Mouse (Mus musculus) large intestine, adult 2 months (tissue): ENCODE results near the gene Abcg5. TPM values are rescaled to one million over a fixed set of nuclear protein-coding genes. Genes with fewer than 3 reads are reported as not detected.

Source experiments
- DNase-seq: peaks from one replicate; pipeline ENCODE4 v3.0.0-alpha.2; 2012; ENCODE audit warnings: low read depth, low spot score
- WGBS: fragments of 180-500 bp; shearing (Covaris S2); methylation state at CpG from one replicate; pipeline ENCODE4 v1.1.7; 2018; 5-methylcytosine and 5-hydroxymethylcytosine counted together
- polyA plus RNA-seq: library from polyadenylated mRNA; depleted of rRNA; stranded (reverse); fragments of >200 nt; gene quantifications from 2 replicates; pipeline ENCODE4 v1.2.3, GENCODE M21; 2012; rRNA removed

Gene Abcg5
- polyA plus RNA-seq, 1 experiment = 112 TPM

DNA sequence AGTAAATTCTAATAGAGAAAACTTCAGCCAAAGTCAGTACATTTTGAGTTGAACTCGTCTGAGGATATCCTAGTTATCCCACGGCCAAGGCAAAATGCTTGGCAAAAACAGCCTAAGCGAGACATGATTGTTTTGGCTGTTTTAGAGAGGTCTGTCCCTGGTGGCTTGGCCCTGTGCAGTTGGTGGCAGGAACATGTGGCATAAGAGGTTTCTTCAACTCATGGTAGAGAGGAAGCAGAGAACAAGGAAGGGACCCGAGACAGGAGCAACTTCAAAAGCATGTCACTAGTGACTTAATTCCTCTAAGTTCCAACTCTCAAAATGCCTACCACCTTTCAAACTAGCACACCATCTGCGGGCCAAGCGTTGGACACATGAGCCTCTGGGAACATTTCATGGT, 62.2 kb downstream of the Abcg5 start:
- no peak for DNase-seq
- WGBS = 85% methylated on average over 6 of the region's 6 CpGs

DNA sequence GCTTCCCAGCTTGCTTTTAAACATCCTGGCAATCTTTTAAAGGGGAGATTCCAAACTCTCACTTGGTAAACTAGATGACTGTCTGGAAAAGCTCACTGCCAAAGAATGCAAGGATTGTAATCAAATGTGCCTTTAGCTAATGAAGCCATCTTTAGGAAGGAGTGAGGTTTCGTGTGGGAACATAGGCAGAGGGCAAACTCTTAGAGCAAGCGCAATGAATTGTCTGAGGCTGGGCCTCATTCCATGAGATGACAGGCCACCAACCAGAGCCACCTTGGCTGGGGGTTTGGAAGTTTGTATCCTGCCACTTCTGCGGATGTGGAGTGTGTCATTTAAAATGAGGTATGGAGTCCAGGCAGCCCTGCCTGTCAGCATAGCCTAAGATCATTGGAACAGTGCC, 62.7 kb downstream of the Abcg5 start:
- DNase-seq = no peak
- WGBS = 84% methylated on average over 3 of the region's 3 CpGs

DNA sequence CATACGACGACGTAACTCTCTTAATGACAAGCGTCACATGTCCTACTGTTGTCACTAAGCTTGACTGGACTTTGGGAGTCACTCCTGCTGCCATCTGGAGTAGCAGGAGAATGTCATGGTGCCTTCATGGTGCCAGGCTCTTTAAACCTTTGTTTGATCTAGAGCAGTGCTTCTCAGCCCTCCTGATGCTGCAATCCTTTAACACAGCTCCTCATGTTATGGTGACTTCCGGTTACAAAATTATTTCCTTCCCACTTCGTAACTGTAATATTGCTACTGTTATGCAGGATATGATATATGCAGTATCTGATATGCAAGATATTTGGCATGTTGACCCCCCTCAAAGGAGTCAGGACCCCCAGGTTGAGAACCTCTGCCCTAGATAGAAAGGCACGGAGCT, 63.7 kb downstream of the Abcg5 start:
- WGBS = 75% methylated on average over 7 of the region's 7 CpGs
- no peak for DNase-seq

DNA sequence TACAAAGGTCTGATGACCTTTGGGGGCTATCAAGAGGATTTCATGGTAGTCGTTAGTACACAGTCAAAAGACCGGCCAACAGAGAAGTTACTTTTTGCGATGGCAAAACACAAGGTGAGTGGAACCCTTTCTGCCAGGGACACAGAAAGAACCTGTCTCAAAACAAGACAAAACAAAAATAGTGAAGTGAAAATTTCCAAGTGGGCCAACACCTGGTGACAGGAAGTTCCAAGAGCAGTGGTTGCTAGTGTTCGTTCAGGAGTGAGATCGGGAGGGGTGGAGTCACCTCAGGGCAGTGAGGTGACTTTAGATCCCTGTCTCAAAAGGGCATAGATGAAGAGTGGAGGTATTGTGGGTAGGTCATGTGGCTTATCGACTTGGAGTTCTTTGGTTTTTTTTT, 64.9 kb downstream of the Abcg5 start:
- WGBS = 90% methylated on average over 6 of the region's 6 CpGs
- no peak for DNase-seq

DNA sequence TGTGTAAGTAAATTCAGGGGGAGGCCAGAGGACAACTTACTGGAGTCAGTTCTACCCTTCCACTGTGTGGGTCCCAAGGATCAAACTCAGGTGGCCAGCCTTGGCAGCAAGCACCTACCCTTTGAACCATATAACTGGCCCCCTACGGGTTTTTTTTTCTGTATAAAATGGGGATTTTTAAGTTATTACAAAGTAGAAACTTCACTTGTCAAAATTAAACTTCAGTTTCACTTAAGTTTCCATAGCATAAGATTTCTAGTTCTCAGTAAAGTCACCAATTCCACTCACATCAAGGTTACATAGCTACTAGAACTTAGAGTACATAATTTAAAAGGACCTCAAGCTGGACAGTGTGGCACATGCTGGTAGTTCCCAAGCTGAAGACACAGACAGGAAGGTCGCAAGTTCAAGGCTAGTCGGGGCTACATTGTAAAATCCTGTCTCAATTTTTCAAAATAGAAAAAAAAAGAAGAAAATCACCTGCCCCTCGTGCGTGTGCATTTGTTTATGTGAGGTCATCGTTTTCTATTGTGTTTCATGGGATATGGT, 66.2 kb downstream of the Abcg5 start:
- WGBS = 76% methylated on average over 6 of the region's 6 CpGs
- DNase-seq = no peak

DNA sequence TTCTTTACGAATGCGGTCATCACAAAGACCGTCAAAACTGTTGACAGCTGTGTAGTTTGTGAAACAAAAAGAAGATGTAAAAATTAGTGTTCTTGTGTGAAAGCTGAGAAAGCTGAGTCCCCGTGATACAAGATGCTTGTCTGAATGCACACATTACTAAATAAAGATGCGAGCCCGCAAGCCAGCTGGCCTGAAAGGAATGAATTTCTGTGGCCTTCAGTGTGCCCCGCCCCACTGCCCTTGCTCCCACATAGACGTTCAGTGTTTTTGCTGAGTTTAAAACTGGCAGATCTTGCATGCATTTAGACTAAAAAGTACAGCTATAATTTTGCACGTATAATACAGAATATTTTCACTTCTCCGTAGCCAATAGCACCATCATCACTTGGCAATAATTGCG, 67.0 kb downstream of the Abcg5 start:
- WGBS = 78% methylated on average over 11 of the region's 11 CpGs

DNA sequence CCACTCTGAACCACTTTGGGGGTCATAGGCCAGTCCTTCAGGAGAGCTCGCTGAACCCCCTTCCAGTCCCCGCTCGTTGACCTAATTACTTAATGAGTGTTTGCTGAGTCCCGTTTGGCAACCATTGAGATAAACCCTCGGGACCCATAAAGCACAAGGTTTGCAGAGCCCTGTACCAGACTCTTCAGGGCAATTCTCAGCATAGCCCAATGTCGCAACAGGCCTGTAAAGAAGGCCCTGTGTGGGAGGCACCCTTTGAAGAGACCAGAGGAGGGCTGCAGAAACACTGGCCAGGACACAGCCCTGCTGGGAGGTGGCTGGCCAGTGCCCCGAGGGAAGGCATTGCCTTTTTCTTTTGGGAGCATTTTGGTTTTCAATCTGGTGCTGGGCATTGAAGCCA, 70.8 kb downstream of the Abcg5 start:
- 21% methylated on average over 7 of the region's 7 CpGs for WGBS
- no peak for DNase-seq

More for the DNA sequence above, 67.0 kb downstream of the Abcg5 start:
- no peak for DNase-seq

DNA sequence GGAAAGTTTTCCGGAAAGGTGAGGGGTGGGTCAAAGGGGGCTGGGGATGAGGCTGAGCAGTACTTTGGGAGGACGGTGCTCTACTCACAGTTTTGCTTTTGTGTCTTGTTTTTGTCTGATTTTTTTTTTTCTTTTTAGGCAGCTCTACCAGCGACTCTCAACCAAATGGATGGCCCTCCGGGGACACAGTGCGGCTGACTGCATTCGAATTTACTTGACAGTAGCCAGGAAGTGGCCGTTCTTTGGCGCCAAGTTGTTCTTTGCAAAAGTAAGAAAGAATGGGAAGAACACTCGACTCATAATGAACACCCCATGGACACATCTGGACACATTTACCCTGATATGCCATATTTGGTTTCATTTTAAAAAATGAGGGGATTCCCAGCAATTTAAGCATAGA, 71.3 kb downstream of the Abcg5 start:
- DNase-seq = no peak
- WGBS = 75% methylated on average over 9 of the region's 9 CpGs

DNA sequence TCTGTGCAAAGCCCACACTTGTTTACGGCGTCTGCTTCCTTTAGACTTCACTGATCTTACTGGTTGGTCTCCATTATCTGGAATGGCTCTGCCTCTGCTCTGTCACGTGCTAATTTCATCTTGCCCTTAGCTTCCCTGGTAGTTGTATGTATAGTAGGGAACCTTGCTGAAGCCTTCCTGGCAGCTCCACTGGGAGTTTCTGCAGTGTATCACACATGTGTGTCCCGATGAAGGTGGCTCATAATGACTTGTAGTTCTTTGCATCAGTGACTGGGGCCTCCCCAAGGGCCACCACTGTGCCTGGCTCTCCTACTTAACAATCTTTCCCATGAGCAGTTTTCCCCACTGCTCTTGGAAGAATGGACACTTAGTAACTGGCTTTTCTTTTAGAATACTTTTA, 74.2 kb downstream of the Abcg5 start:
- DNase-seq = no peak
- WGBS = 79% methylated on average over 4 of the region's 4 CpGs

Other genes starting within 250 kb of the Abcg5 start
- 4.4 and 5.4 TPM in 2 replicates for gene Thada, start 216.8 kb downstream of the Abcg5 start, polyA plus RNA-seq
- 2.3 and 4.0 TPM in 2 replicates for gene Plekhh2, start 171.1 kb downstream of the Abcg5 start, polyA plus RNA-seq
- 0.99 and 1.1 TPM in 2 replicates for gene Dync2li1, start 56.5 kb downstream of the Abcg5 start, polyA plus RNA-seq
- 79.2 and 208 TPM in 2 replicates for gene Abcg8, start 6.7 kb downstream of the Abcg5 start, polyA plus RNA-seq
- 8.4 and 13.2 TPM in 2 replicates for gene Lrpprc, start 107.8 kb upstream of the Abcg5 start, polyA plus RNA-seq